Mouse (Mus musculus) erythroblast, embryonic 14.5 days (primary cell): ENCODE results near the gene Erp29.

Experiments
- GATA1 ChIP-seq: IDR thresholded peaks from 2 replicates; pipeline ENCODE4 v1.6.1; 2012; ENCODE audit warnings: low read length, inconsistent platforms, mixed read lengths
- TAL1 ChIP-seq: IDR thresholded peaks from 3 replicates; pipeline ENCODE4 v1.6.1; 2012; ENCODE audit warnings: low read length, inconsistent platforms, mixed read lengths

DNA sequence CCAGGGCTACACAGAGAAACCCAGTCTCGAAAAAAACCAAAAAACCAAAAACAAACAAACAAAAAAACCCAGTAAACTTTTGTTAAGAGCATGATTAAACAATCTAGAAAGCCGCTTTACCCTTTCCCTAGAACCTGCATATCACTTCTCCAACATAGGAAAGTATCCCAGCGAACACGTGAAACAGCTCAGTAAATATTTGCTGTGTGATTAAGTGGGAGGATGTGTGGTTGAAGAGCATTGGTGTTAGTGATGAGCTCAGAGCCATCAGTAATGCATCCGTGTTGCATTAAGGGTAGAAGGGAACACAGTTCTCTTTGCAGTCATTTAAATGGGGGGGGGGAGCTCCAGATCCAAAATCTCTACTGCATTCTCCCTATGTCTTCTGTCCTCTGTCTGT, 32.5 kb upstream of the Erp29 start:
- TF ChIP-seq TAL1, result no peak
- TF ChIP-seq GATA1, result no peak
